Mouse (Mus musculus): ENCODE results near the gene Kdm6b.

Gene Kdm6b

DNA sequence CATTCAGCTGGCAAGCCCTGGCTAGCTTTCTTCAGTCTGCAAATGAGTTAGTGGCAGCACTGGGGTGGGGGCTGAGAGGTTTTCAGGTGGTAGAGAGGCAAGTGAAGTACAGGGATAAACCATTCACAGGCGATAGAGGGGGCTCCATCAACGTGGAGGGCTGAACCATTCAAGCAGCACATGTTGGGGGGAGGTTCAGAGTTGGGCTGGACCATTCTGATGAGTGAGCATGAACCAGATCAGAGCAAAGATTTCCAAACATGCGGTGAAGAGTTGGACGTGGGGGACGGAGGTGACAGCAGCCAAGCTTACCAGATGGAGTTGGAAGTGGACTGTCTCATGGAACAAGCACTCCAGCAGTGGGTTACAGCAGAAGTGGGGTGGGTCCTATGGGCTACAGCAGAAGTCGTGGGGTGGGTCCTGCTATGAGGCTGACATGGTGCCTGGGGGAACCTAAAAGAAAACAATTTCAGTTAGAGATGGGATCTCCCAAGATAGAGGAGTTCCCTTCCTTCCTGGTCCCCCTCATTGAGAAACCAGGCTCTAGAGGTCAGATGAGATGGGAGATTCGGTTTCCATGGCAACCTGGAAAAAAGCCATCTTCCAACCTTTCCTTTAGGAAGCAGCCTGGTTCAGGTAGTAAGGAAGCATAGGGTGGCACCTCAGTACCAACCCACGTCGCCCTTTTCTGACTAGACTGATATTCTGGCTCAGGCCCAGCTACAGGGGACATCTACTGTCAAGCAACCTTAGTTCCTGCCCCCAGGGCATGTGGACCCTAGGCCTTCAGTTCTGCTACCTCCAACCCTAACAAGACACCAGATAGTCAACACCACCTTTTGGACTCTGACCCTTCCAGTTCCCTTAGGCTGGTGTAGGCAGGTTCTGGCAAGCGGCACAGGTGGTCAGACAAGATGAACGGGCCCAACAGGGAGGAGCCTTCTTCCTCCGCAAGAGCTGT is at the start of gene Kdm6b:
Gene Kdm6b (minus strand): TSS at position 455 of the 961 bp plus-strand sequence.
- DNase-seq: peak; percentile 71

DNA sequence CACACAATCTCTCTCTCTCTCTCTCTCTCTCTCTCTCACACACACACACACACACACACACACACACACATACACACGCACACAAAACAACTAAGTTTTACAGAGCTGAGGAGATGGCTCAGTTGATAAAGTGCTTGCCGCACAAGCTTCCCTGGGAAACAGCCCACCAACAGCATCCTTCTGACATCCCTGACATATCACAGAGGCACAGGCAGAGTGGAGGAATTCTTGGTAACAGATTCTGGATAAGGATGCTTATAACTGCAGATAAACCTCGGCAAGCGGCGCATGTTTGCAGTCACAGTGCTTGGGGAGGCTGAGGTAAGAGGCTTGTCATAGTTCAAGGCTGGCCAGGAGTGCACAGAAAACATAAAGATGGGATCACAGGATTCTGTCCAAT is 48.1 kb upstream of the Kdm6b start:
- no peak for DNase-seq

DNA sequence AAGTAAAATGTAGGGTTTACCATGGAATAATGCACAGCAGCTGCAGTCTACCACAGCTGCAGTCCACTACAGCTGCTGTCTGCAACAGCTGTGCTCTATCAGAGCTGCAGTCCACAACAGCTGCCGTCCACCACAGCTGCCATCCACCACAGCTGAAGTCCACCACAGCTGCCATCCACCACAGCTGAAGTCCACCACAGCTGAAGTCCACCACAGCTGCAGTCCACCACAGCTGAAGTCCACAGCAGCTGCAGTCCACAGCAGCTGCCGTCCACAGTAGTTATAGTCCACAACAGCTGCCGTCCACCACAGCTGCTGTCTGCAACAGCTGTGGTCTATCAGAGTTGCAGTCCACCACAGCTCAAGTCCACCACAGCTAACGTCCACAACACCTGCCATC is 46.4 kb upstream of the Kdm6b start:
- no peak for DNase-seq

DNA sequence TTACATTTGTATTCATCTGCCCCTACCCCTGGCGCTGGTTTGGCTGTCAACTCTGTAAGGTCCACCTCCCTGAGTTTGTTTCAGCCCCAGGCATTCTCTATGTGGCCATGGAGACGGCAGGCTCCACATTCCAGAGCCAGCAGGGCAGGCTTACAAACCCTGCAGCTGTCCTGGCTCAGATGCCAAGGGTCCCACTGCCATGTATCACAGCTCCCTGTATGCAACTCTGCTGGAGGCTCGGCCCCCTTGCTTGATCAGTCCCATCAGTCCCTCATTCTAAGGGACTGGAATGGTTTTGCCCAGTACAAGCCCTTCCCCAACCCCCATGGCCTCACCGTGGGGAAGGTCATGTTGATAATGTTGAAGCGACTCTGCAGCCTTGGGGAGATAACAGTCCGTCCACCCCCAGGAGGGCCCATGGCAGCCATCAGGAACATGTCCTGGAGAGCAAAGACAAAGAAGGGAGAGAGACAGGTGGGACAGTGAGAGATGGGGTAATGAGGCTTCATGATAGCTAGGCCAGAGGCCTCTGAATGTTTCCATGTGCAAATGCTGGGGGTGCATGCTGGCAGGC is 43.6 kb upstream of the Kdm6b start:
- DNase-seq: no peak

DNA sequence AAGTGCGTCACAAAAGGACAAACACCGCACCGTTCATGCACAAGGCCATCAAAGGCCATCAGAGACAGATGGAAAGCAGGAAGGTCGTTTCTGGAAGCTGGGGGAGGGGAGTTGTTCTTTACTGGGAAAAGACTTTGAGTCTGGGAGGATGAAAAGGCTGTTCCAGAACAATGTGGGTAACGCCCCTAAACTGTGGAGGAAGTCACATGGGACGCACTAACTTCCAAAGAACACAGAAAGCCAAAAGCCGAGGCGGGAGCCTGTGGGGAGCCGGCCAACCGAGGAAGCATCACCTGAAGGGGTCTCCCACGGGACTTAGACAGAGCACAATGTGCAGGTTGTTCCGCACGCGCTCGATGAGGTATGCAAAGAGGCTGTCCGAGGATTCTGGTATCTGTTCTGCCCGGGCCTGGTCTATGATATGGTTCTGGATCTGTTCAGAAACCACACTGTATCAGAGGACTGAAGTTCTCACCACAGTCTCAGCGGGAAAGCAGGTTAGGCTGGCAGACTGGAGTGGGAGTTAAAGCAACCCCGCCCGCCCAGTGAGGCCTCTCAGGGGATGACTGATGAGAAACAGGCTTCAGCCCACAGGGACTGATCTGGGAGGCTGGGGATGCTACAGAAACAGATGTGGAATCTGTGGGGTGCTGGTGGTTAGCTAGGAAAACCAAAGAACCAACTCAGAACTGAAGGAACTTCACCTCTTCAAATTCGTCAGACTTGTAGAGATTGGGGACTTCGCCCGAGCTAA is 38.8 kb upstream of the Kdm6b start:
- DNase-seq: no peak

DNA sequence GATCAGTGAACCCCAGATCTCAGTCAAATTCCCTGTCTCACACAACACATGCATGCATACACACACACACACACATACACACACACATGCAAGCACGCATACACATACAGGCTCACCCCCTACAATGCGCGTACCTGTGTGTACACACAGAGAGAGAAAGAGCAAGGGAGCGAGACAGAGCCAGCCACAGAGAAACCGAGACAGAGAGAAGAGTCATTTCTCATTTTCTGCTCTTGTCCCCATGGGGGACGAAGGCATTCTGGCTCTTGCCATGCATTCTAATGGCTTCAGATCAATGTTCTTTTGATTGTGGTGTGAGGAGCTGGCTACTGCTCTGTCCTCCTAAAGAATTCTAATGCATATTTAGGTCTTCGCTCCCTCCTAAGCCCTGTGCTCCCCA is 33.8 kb upstream of the Kdm6b start:
- no peak for DNase-seq

DNA sequence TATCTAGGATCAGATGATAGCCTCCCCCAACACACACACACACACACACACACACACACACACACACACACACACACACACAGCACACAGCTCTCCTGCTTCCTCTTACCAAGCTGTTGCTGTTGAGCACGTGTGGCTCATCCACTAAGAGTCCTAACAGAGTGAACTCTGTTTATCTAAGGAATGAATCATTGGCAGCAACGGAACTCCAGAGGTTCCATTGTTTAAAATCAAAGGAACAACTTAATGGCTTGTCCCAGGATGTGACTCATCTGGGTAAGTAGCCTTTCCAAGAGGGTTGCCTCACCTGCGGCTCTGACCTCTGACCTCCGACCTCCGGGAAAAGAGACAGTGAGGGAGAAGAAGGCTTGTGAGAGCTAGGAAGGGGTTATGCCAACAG is 29.9 kb upstream of the Kdm6b start:
- no peak for DNase-seq

DNA sequence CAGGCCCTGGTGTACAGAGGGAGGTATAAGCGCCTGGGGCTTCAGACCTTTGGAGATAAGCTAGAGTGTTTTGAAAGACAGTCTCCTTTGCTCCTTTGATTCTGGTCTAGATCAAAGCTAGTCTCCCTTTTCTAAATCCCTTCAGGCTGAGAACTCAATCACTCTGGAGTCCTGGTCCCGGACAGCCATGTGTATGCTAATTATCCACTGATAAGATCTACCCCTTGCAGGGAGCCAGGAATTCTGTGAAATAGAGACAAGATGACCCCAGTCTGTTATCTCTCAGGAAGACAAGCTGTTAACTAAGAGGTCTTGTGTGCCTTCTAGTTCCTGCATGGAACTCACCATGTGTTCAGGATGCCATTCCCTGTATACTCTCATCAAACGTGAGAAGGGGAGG is 23.8 kb upstream of the Kdm6b start:
- DNase-seq: no peak

DNA sequence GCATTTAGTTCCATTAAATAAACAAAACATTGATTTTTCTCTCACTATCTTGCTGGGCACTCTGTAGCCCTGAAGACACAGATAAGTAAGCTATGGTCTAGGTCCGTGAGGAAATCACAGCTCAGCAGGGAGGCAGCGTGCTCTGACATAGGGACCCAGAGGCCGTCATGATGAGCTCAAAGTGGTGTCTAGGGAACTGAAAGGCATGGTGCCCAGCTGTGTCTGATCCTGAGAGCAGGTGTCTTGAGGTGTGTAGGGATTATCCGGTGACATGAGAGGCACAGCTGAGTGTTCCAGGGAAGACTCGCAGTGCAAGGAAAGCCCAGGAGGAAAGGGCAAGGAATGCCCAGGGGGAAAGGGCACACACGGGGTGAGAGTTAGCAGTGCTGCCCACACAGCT is 19.7 kb upstream of the Kdm6b start:
- no peak for DNase-seq

DNA sequence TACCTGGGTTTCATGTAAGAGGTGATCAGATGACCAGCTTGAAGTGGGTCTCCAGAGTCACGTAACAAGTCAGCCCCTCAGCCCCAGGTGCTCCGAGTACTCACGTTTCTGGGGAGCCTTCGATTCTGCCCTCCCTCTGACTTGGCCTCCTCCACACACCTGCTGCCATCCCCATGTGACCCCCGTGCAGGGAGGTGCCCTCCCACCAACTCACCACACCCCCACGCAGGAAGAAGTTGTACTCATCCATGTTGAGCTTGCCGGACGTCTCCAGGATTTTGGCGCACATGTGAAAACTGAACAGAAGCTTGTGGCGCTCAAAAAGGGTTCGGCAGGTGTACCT is 19.1 kb upstream of the Kdm6b start:
- DNase-seq: no peak

DNA sequence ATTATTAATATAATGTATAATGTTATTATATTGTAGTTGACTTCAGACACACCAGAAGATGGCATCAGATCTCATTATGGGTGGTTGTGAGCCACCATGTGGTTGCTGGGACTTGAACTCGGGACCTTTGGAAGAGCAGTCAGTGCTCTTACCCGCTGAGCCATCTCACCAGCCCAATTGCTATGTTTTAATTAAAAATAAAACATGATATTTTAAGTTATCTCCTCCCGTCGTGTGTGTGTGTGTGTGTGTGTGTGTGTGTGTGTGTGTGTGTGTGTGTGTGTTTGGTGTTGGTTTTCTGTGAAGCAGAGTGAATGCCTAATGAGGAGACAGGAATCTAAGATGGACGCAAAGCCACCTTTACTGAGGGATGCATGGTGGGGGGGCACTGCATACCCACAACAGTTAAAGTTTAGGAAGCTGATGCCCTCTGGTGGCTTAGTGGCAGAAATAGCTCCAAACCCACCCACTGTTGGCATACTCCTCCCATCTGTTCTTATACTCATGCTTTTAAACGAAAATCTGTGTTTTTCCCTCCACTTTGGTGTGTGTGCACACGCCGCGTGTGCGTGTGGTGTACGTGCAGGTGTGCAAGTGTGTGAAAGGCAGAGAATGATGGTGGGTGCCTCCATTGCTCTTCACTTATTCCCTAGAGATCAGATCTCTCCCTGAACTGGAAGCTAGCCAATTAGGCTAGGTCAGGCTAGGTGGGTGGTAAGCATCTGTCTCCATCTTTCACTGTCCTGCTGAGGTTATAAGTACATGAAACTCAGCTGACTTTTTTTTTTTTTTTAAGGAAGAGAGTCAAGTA is 18.6 kb upstream of the Kdm6b start:
- peak; percentile 79 for DNase-seq

DNA sequence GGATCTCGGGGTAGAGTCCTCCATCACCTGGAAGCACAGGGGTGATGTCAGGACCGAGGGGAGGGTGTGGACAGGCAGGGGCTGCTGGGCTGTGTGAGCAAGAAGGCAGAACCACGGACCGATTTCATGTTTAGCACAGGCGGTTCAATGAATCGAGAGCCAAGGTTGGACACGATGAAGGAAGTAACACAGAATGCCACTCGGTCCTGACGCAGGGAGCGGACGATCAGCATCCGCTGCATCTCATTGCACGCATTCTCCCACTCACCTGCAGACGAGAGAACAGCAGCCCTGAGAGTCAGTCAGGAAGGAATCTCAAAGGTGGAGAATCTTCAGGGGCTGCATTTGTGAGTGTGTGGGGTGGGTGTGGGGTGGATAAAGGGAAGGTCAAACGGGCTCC is 17.2 kb upstream of the Kdm6b start:
- no peak for DNase-seq

DNA sequence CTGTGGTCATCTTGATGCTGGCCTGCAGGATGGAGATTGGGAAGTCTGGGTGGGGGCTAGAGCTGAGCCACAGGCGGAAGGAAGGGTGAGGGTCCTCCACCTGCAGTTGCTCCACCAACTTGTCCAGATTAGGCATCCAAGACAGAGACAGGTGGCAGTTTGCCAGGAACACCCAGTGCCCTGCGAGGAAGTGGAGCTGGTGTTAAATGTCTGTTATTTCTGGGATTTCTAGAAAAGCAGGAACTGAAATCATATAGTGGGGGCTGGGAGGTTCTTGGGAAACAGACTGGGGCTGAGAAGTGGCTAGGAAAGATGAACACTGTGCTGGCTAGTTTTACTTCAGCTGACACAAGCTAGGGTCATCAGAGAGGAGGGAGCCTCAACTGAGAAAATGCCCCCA is 15.8 kb upstream of the Kdm6b start:
- DNase-seq: no peak

DNA sequence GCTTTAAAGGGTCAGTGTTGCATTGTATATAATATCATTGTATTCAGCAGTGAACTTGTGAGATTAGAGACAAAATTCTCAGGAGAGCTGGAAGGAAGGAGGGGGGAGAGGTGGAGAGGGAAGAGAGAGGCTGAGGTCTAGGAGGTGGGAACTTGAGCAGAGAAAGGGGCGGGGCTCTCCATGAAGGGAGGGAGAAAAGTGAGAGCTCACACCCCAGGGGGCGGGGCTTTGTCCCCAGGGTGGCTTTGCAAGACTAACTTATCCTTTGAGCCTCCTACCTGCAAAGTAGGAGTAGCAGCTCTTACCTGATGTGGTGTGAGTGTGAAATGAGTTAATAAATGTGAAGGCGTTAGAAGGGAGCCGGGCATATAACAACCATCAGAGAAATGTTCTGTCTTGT is 15.3 kb upstream of the Kdm6b start:
- DNase-seq: peak; percentile 43

DNA sequence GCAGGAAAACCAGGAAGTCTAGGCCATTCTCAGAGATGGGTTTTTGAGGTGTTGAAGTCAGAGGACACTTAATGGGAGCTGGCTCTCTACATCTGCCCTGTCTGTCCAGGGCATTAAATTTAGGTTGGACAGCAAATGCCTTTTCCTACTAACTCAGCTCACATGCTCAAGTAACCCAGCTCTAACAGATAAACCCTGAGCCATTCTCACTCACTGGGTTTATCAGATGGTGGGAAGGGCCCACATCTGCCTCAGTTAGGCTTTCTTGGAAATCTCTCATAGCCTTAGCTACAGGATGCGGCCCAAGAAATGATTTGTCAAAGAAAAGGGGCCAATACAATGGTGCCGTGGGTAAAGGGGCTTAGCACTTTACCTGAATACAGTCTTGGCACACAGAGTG is 12.8 kb upstream of the Kdm6b start:
- no peak for DNase-seq

DNA sequence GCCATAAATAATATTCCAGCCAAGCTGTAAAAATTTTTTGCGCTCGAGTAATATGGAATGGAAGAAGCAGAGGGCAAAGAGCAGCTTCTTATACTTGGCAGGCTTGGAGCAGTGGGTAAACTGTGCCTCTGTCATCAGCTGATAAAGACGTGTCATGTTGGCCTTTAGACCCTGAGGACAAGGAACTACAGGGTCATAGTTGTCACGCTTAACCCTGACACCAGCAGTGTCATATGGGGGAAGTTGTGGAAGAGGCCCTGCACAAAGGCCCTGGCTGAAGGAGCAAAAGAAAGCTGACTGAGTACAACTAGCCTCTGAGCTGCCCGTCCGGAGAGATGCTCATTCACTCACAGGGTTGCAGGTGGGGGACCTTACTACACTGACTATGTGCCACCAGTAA is 10.4 kb upstream of the Kdm6b start:
- no peak for DNase-seq

DNA sequence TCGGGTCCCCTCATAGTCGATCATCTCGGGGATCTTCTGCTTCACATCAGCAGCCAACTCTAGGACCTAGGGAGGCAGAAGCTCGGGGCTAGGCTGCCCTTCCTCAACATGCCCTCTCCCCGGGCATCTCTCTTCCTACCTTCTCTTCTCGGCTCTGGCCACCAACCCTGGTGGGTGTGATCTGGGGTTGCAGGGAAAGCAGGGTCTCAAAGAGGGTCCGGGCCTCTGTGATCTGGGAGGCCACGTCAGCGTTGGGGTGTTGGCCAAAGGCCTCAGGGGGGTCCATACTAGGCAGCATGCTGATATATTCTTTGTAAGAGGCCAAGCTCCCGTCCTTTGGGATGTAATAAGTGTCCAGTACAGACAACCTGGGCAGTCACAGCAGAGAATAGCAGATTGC is 9.4 kb upstream of the Kdm6b start:
- DNase-seq: no peak

DNA sequence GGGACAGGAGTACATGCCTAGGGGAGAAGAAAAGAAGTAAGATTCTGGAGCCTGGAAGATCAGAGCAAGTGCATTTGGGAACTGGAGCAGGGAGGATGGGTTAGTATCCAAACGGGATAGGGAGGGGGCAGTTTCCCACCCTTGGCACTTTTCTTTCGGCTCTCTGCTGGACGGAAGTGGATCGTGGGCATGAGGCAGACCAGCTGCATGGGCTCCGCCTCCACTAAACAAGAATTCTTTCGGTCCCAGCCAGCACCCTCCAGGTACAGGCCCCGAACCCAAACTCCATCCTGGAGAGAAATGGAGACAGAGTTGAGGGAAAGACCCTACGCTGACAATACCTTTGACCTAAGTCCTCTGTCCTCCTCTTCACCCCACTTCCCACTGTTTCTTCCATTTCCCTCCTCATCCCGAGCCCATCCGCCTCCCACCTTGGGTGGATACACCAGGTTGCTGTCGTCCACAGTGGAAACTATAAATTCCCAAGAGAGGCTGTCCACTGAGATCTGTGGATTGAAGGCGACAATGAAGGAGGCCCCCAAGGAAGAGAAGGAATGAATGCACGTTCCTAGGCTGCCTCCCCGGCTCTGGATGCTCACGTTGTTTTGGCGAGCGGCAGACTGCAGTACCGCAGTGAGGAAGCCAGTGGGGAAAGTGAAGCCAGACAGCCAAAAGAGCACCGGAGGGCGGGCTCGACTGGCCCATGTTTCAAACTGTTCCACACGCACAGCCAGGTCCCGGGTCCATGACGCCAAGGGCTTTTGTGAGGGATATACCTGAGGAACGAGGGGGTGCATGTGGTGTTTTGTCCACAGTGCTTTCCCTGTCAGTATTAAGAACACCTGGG is 7.9 kb upstream of the Kdm6b start:
- no peak for DNase-seq

DNA sequence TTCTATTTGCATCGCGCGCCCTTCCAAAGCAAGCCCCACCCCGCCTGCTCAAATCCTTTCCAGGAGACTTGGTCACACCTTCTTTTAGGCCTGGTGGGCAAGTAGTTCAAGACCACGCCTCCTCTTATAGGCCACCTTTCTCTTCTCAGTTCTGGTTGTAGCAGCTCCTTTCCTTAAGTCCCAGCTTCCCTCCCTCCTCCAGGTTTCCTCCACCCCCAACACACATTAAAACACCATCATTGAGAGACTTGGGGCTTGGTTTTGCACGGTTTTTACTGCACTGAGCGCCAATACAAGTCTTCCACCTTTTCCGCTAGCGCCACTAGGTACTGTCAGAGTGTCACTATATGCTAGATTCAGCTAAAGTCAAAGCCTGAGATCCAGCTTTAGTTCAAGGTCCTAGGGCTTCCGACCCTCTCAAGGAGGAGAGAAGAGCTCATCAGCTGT is 7.1 kb upstream of the Kdm6b start:
- DNase-seq: no peak

DNA sequence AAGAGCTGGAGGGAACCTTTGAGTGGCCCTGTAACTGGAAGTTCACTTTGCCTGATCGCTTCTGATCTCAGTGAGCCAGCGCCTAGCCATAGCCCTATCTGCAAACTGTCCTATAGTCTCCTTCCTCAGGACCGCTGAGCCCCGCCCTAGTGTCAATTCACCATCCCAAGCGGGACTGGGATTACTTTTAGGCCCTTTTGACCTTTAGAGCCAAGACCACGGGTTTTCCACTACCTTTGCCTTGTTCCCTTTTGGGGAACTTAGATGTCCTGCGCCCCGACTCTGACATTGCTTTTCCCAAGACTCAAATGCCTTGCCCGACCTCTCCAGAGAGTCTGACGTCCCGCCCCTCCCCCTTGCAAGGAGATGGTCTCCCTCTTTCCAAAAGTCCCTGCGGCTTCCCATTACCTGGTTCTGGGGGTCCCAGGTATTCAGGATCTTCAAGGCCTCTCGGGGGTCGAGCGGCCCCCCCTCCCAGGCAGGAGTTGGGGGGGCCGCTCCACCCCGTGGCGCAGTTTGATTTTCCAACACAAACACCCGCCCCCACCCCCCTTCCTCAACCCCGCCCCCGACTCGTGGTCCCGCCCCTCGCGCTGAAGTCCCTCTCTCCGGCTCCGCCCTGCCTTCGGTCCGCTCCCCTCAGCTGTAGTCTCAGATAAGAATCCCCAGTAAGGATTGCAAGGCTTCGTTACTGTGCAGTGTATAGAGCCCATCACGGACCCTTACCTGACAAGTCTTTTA is 6.5 kb upstream of the Kdm6b start:
- DNase-seq: peak; percentile 54

DNA sequence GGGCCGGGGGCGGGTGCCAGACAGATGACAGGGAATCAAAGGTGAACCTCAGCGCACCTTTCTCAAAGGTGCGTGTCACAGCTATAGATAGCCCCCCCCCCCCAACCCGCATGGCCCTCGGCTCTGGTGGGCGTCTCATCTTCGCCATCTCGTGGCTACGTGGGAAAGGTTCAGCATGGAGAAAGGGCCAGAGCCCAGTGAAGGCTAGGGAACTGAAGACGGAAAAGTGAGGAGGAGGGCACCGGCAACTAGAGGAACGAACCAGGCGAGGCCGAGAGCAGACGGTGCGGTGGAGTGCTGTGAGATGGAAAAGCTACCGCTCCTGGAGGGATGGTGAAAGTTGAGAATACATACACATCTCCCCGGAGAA is 6.0 kb upstream of the Kdm6b start:
- peak; percentile 64 for DNase-seq
